Mouse (Mus musculus) induced T-regulatory cell, adult 2 months (primary cell): ENCODE results near the gene Etl4.
"Not testable (repeated sequence)": the region's sequence is repeated elsewhere in the genome, so short reads cannot be mapped to it uniquely, and the experiment has no call there.

Experiments
- DNase-seq: peaks from one replicate; pipeline ENCODE4 v3.0.0-alpha.2; 2012; ENCODE audit warnings: low read depth

Etl4 gene

DNA sequence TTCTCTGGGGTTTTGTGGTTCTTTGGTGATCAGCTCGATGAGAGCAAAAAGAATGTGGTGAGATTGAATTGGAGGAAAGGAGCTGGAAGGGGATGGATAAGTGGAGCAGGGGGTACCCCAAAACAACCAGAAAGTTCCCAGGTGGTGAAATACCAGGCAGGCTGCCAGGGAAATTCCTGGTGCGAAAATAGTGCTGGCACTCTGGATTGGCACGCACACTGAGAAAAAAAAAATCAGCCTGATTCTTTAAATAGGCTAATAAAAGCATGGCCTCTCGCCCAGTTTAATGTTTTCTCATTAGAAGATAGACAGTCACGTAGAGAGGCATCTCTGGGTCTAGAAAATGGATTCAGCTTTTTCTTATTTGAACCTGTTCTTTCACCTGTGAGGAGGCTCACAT, 258.0 kb downstream of the Etl4 start:
- no peak for DNase-seq

GRCm38 (mm10) chr2:20168156-20168555, 258.6 kb downstream of the Etl4 start:
- DNase-seq, result no peak

DNA sequence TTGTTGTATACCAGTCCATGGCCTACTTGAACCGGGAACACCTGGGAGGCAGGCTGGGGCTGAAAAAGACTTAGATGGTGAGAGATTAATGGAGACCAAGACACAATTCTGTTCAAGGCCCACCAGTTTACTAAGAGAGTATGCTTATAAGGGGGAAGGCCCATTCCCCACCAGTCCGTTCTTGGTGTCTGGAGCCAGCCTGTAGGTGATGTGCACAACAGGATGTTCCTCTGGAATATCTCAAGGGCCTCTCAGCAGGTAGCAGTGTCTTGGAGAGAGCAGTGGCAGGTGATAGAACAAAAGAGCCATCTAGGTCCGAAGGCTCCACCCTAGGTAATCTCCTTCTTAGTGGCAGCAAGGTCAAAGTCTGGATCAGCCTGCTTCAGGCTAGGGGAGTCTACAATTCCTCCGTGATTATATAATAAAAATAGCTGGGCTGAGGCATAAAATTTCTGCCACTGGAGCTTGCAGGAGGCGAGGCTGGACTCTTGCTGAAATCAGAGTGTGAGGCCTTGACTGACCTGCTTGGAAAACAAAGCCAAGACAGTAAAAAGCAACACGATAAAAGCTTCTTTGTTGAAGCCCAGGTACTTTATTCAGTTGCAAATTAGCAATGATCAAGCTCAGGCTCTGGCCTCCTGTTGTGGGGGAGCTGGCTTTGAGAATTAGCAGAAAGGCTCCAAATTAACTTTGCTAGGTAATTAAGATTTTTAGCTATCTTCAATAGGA, 267.0 kb downstream of the Etl4 start:
- not testable (repeated sequence) for DNase-seq

- not testable (repeated sequence) for DNase-seq
Measured at GRCm38 (mm10) chr2:20177236-20177635, 267.7 kb downstream of the Etl4 start.

GRCm38 (mm10) chr2:20180561-20180960, 271.0 kb downstream of the Etl4 start:
- DNase-seq, result not testable (repeated sequence)

DNA sequence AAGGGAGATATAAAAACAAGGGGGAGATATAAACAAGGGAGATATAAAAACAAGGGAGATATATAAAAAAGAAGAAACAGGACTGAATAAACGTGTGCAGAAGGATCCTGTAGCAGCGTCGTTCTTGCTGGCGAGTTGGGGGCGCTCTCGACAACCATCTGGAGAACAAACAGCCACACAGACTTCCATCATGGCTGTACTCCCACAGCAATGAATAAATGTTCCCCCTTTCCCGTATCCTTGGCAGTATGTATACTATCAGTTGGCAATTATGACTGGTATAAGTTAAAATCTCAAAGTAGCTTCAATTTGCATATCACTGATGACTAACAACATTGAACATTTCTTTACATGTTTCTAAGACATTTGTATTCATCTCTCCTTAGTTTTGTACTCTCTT, 277.6 kb downstream of the Etl4 start:
- not testable (repeated sequence) for DNase-seq

DNA sequence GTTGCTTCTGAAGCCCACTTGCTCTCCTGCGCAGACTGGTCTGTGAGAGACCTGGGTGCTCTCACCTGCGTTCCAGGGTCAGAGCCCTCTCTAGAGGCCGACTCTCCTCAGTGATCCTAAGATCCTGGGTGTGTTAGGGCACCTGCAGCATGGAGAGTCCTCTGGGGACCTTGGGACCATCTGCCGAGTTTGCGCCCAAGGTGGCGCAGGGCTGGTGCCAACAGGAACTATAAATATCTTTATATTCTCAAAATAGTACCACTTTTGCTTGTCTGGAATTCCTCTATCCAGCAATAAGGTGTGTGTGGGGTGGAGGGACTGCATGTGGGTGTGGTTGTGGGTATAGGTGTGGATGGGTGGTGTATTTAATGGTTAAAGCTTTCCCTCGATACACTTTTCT, 293.4 kb downstream of the Etl4 start:
- DNase-seq, result no peak

- no peak for DNase-seq
Measured at GRCm38 (mm10) chr2:20206647-20207046, 297.1 kb downstream of the Etl4 start.

GRCm38 (mm10) chr2:20208683-20209194, 299.2 kb downstream of the Etl4 start:
- no peak for DNase-seq

DNA sequence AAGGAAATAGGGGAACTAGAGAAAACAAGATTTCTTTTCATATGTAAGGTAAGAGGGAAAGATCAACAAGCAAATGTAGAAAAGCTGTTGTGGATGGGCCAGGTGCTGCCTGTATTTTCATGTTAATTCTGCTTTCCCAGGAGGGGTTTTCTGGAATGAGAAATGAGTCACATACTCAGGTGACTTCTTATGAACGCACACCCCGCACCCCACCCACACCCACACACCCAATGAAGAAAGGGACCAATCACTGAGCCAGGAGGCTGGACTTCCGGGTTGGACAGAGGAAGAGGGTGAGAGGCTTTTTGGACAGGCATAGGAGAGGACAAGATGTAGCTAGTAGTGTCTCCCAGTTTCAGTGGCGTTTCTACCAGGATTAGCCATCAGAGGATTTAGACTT, 299.8 kb downstream of the Etl4 start:
- no peak for DNase-seq

GRCm38 (mm10) chr2:20216275-20216674, 306.7 kb downstream of the Etl4 start:
- no peak for DNase-seq

DNA sequence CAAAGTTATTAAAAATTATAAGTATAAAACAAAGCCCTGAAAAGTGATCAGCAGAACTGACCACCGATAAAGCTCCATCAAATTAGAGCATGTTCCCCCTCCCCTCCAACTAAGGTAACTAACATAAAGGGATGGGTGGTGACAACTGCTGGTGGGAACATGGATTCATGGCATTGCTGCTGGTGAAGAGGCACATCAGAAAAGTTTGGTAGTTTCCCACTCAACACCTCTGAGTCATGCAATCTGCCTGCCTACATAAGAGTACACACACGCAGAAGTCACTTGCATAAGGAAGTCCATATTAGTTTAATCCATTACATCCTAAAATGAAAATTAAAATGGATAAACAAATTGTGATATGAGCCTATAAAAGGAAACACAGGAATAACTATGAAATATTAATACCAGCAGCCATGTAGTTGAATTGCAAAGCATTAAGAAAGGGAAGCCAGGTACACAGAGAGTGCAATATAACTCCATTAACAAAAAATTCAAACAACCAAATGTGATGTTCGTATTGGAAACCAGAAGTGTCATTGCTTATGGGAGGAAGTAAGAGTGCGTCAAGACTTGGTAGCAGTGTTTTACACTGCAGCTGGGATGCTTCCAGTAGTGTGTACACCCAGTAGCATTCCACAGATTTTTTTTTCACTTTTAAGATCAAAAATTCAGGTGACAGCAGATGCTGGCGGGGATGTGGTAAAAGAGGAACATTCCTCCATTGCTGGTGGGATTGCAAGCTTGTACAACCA, 307.3 kb downstream of the Etl4 start:
- DNase-seq, result no peak

- DNase-seq, result no peak
Measured at GRCm38 (mm10) chr2:20231371-20231770, 321.8 kb downstream of the Etl4 start.

GRCm38 (mm10) chr2:20248043-20248664, 338.6 kb downstream of the Etl4 start:
- DNase-seq, result no peak

DNA sequence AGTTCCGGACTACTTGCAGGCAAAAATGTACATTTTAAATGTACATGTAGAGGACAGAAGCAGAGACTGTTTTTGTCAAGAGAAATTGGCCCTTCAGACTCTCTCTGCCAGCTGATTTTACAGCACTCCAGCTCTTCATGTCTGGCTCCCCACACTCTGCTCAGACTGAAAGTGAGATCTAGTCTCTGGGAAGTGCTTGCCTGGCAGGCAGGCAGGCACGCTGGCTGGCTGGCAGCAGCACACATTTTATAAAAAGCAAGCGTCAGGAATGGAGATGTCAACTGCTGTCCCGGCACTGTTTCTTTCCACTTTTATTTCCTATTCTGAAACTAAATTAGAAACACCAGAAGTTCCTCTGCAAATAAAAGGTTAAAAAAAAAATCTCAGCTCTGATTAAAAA, 339.8 kb downstream of the Etl4 start:
- no peak for DNase-seq

GRCm38 (mm10) chr2:20276124-20276523, 366.5 kb downstream of the Etl4 start:
- DNase-seq, result peak; percentile 1

DNA sequence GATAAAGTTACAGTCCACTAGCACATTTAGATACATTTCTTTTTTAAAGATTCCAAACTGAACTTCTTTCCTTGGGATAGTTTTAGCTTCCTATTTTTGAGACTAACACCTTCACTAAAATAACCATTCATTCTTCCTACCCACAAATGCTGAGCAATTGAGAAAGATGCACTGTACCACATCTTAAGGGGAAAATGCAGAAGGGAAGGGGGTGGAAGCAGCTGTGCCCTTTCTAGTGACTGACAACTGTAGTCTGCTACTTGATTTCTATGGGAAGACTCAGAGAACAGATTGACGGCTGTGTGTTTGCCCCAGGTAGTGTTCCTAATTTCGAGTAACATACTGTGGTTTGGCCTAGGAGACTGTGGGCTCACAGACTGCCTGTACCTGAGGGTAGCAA, 372.3 kb downstream of the Etl4 start:
- DNase-seq, result no peak

GRCm38 (mm10) chr2:20284425-20284824, 374.8 kb downstream of the Etl4 start:
- DNase-seq, result no peak

DNA sequence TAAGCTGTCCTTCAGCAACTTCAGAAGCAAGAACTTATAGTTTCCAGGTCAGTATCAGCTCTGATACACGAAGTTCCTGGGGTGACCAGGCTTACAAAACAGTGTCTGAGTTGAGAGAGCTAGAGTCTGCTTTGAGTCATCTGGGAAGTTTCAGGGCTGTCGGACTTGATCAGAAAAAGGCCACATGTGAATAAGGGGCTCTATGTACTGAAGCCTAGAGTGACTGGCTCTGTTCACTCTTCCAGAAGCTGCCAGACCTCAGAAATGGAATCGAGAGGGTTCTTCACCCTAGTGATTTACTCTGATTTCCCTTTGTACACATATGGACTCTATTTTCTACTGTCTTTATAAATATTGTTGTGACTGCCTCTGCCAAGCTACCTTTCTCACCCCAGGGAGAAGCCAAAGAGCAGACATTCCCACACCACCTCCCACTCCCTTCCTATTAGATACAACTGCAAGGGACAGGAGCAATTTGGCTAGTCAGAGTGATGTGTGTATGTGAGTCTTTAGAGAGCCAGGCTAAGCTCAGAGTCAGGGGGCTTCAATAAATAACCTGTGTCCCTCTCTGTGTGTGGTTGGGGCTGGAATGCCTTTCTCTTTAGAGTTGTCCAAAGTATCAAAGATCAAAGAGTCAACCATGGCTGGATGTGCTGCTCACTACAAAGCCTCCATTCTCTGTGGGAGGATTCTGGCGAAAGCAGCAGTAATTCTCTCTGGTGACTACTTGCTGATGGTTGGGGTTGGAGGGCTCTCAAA, 381.6 kb downstream of the Etl4 start:
- DNase-seq, result no peak

DNA sequence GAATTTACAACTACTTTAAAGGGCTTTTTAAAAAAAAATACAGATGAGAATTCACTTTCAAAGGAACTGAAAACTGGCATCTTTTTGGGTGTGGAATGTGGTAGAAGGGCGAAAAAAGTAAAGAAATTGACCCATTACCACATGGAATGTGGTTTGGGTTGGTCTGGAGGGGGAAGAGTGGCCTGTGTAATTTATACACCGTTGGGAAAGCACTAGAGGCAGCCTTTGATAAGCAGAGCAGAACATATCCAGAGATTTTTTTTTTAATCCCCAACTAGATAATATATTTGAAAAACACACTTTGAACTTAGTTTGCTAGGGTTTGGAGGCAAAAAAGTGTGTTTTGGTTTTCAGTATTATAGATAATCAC, 382.1 kb downstream of the Etl4 start:
- DNase-seq, result no peak

DNA sequence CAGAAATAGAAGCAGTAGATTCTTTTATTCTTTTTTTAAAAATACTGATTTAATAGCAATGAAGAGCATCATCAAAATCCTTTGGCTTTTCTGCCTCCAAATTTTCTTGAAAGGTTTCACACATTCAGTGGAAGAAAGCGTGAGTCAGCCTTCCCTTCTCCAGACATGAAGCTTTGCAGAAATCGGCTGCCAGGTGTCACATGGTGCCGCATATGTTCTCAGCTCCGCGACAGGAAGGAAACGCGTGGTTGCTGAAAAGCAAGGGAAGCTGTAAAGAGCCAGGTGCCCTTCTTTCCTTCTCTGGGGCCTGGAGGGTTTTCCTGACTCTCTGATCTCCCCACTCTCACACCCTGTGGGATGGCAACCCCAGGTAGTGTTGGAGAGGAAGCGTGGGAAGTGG, 383.8 kb downstream of the Etl4 start:
- no peak for DNase-seq

GRCm38 (mm10) chr2:20294596-20294995, 385.0 kb downstream of the Etl4 start:
- no peak for DNase-seq
